Mouse (Mus musculus) ovary, adult 18-20 months (tissue): Measurements from ENCODE around the gene Slc30a7.
A peak's percentile ranks its signal among the peaks of the same experiment; 100 is the strongest.

Experiments
- DNase-seq: peaks from one replicate; pipeline ENCODE4 v3.0.0; 2022; ENCODE audit warnings: low spot score, mixed read lengths

Gene Slc30a7

DNA sequence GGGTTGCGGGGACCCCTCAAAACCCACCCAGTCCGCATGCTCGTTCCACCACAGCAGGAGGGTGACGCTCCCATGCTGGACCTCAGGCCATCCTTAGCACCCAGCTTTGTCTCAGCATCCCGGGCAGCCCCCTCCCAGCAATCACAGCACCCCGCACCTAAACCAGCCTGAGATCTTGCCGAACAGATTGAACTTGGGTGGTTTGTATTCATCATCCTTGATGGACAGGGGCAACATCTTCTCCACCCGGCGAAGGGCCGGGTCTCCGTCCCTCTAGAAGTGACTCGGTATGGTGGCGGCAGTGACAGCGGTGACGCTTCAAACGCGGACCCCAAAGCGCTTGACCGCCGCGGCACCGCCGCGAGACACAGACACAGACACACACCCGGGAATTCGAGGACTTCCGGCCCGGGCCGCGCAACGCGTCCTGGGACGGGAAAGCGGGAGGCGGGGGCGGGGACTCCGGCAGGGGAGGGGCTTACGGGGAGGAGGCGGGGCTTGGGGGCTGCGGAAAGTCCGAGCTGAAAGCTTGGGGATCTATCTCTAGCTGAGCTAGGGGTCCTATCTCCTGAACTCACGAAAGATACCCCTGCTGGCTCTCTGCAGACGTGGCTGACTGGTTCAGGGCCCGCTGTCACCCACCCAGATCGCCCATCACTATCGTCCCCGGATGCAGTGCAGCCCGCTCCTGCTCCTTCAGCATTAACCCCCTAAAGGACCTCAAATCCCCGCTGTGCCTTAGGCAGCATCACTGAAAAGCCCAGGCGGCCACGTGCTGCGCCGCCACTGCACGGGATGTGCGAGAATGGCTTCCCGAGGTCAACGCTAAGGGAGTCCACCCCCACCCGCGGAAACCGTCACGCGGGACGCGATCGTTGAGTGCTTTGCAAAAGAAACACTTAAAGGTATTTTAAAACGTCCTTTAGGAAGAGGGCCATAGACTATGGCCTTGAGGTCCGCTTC, at the start of gene Slc30a7, which contains the start of gene Extl2:
Slc30a7 (minus strand) TSS at position 429 of the 963 bp plus-strand sequence.
Extl2 (plus strand) TSS at position 485 of the 963 bp plus-strand sequence.
- DNase-seq, result peak; percentile 64

- DNase-seq, result no peak
Observed at GRCm38 (mm10) chr3:116047034-116047433, 39.8 kb upstream of the Slc30a7 start.

- DNase-seq, result no peak
Observed at GRCm38 (mm10) chr3:116046000-116046399, 38.8 kb upstream of the Slc30a7 start.

GRCm38 (mm10) chr3:116040776-116041175, 33.6 kb upstream of the Slc30a7 start:
- no peak for DNase-seq

DNA sequence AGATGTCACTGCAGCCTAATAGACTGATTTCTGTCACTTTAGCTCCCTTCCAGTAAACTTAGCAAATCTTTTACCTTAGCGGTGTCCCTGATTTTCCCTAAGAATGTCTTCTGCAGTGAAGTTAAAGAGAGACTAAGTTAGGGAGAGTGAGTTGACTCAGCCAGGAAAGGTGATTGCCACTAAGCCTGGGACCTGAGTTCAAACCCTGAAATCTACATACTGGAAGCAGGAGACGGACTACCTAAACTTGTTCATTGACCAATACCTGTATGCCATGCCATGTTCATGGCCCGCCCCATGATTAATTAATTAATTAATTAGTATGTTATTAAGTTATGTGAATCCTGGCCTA, 26.6 kb upstream of the Slc30a7 start:
- no peak for DNase-seq

DNA sequence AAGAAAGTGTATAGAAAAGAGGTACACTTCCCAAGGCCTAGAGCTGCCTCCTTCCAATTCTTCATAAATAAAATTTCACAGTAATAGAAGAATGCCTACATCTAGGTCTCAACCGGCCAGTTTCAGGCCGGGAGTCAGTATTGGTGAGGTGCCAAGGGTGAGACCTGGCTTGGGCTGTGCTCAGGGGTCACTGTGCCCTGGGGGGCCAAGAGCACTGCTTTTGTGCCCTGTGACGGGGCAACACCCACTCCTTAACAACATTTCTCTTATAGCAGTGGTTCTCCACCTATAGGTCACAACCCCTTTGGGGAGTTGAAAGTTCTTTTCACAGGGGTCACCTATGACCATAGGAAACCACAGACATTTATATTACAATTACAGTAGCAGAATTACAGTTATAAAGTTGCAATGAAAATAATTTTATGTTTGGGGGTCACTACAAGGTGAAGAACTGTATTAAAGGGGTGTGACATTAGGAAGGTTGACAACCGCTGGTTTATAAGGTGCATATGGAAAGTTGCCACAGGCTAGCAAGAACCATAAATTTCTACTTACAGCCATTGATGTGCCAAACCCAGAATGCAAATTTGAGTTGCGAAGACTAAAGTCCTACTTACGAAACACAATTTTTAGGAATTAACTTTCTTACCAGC, 26.1 kb upstream of the Slc30a7 start:
- DNase-seq, result no peak

- DNase-seq, result no peak
Observed at GRCm38 (mm10) chr3:116030152-116030788, 23.1 kb upstream of the Slc30a7 start.

DNA sequence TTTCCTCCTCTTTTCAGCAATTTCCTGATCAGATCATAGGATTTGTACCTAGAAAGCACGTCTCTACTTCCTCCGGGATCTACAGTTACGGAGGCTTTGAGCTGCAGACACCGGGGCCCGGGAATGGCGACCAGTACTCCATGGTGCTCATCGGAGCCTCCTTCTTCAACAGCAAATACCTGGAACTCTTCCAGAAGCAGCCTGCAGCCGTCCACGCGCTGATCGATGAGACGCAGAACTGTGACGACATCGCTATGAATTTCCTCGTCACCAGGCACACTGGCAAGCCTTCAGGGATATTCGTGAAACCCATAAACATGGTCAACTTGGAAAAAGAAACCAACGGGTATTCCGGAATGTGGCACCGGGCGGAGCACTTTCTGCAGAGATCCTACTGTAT, 19.8 kb upstream of the Slc30a7 start:
- DNase-seq, result no peak

- no peak for DNase-seq
Observed at GRCm38 (mm10) chr3:116025701-116026100, 18.5 kb upstream of the Slc30a7 start.

DNA sequence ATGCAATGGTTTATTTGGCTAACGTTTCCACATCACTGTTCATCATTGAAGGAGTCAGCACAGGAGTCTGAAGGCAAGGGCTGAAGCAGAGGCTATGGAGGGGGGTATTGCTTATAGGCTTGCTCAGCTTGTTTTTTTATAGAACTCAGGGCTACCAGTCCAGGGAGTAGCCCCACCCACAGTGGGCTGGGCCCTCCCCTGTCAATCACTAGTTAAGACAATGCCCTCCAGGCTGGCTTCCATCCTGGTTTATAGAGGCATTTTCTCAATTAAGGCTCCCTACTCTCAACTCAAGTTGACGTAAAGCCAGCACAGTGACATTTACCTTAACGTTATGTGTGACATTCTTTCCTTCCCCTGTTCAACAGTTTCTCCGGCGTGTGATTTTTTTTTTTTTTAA, 17.5 kb upstream of the Slc30a7 start:
- no peak for DNase-seq

GRCm38 (mm10) chr3:116024236-116024635, 17.0 kb upstream of the Slc30a7 start:
- DNase-seq, result no peak

GRCm38 (mm10) chr3:116019136-116019535, 11.9 kb upstream of the Slc30a7 start:
- no peak for DNase-seq

DNA sequence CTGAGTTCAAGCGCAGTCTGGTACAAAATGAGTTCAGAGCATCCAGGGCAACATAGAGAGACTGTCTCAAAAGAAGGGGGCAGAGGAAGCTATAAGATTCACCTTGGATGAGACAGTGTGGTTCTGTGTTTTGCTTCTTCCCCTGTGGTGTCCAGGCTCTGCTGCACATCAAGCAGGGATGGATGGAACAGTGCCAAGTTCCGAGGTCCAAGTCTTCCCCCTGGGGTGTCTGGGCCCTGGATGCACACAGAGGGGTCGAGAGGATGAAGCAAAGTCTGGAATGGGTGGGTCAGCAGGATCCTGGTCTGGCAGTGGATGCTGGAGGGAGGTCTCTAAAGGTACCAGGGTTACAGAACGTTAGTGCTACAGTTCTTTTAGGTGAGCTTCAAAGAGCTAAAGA, 11.4 kb upstream of the Slc30a7 start:
- DNase-seq, result no peak

DNA sequence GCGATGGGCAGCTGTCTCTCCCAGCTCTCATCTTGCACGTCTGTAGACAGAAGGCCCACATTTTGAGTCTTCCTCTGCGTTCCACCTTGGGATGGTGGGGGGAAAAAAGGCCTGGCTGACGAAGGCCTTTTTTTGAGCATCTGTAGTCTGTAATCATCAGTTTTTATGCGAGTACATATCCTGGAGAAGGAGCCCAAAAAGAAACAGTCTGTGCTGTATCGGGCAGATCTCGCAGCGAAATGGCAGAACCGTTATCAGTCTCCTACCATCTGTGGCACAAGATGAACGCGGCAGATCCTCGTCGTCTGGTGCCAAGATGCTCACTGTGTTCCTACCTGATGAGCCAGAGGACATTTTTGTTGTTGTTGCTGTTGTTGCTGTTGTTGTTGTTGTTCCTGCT, 8.9 kb upstream of the Slc30a7 start:
- no peak for DNase-seq

- DNase-seq, result no peak
Observed at GRCm38 (mm10) chr3:116014901-116015300, 7.7 kb upstream of the Slc30a7 start.

- no peak for DNase-seq
Observed at GRCm38 (mm10) chr3:116009622-116010344, 2.6 kb upstream of the Slc30a7 start.

DNA sequence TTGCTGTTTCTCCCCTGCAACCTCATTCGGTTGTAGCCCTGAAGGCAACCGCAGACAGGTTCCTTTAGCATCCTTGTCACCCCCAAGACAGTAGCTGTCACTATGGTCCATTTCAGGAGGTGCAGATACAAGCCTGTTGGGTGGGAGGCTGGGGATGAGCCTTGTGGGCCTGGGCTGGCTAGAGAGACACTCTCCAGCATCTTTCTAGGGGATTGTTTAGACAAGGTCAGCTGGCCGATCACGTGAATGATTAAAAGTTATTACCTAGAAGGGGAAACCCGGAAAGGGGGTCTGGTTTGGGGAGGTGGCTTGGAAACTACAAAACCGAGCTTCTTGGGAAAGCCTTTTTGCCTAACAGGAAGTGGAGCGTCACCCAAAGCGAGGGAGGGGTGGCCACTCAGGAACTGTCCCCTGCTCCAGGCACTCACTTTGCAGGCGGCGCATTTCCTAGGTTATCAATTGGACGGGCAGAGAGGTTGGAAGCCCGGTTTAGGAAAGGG, 785 bp upstream of the Slc30a7 start:
- peak; percentile 69 for DNase-seq

- no peak for DNase-seq
Observed at GRCm38 (mm10) chr3:116006284-116006977, 775 bp downstream of the Slc30a7 start.

DNA sequence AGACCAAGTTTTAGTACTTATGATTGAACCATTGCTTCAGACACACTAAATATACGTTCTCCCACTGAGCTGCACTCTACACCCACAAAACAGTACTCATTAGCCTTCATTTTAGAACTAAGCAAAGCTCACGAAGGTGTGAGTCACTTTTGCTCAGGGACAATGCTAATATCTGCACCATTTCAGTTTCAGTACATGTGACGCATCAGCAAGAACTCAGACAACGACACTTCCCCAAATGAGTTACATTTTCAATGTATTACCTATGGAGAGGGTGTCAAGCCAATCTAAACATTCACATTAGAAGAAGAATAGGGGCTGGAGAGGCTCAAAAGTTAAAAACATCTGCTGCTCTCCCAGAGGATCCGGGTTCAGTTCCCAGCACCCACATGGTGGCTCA, 10.3 kb downstream of the Slc30a7 start:
- DNase-seq, result no peak

- DNase-seq, result no peak
Observed at GRCm38 (mm10) chr3:115993025-115993424, 14.2 kb downstream of the Slc30a7 start.

- DNase-seq, result no peak
Observed at GRCm38 (mm10) chr3:115992588-115992987, 14.6 kb downstream of the Slc30a7 start.
